Mouse (Mus musculus): ENCODE results near the gene Opcml.

- TF ChIP-seq CTCF (conservative IDR thresholded peaks at IDR 0.05; ENCODE audit: insufficient read depth, insufficient read length, low read depth, low read length) (no peak), POLR2A (IDR thresholded peaks at IDR 0.05; ENCODE audit: low read depth, low read length) (no peak)
Measured at GRCm38 (mm10) chr9:28445863-28446262, 655.3 kb downstream of the Opcml start.
